Mouse (Mus musculus) kidney, adult 2 months (tissue): ENCODE results near the gene Pkp1. TPM values are rescaled to one million over a fixed set of nuclear protein-coding genes. Genes with fewer than 3 reads are reported as not detected.
A peak's percentile ranks its signal among the peaks of the same experiment; 100 is the strongest.

Source experiments
- DNase-seq: peaks from one replicate; pipeline ENCODE4 v3.0.0; 2021
- H3K27ac ChIP-seq: fragments of 200-500 bp; 2 replicates; pipeline ENCODE4 v1.5.1; 2012; ENCODE audit warnings: low read depth, low read length, control low read depth, inconsistent platforms; ENCODE audit not compliant: insufficient read depth
- H3K27me3 ChIP-seq: fragments of 200-500 bp; replicated peaks from 2 replicates; pipeline ENCODE4 v1.6.1; 2012; ENCODE audit warnings: mild to moderate bottlenecking, moderate library complexity, low read length, inconsistent platforms; ENCODE audit not compliant: control insufficient read depth, insufficient read depth
- H3K36me3 ChIP-seq: fragments of 200-500 bp; 2 replicates; pipeline ENCODE4 v1.6.1; 2012; ENCODE audit warnings: mild to moderate bottlenecking, moderate library complexity, low read length, inconsistent platforms; ENCODE audit not compliant: control insufficient read depth, insufficient read depth
- H3K4me1 ChIP-seq: fragments of 200-500 bp; 2 replicates; pipeline ENCODE4 v1.6.1; 2011; ENCODE audit warnings: low read length; ENCODE audit not compliant: control insufficient read depth, insufficient read depth
- H3K4me3 ChIP-seq: fragments of 200-500 bp; 2 replicates; pipeline ENCODE4 v1.5.1; 2011; ENCODE audit warnings: mild to moderate bottlenecking, low read depth, low read length, control low read depth; ENCODE audit not compliant: insufficient read depth
- CTCF ChIP-seq: fragments of 200-500 bp; conservative IDR thresholded peaks from 2 replicates; pipeline ENCODE4 v1.5.1; 2011; ENCODE audit warnings: low read depth, mild to moderate bottlenecking, control low read depth, low read length, moderate library complexity, mixed read lengths; ENCODE audit not compliant: insufficient read depth, insufficient read length
- POLR2A ChIP-seq: fragments of 200-500 bp; IDR thresholded peaks from one replicate; pipeline ENCODE4 v1.6.1; 2011; ENCODE audit warnings: low read depth, low read length, control low read depth
- WGBS: fragments of 180-500 bp; shearing (Covaris S2); methylation state at CpG from one replicate; pipeline ENCODE4 v1.1.7; 2018; 5-methylcytosine and 5-hydroxymethylcytosine counted together
- polyA plus RNA-seq: library from polyadenylated mRNA; depleted of rRNA; stranded (reverse); fragments of >200 nt; gene quantifications from 2 replicates; pipeline ENCODE4 v1.2.3, GENCODE M21; 2012; rRNA removed

The Pkp1 gene
- polyA plus RNA-seq, 1 experiment = 0.14 TPM

DNA sequence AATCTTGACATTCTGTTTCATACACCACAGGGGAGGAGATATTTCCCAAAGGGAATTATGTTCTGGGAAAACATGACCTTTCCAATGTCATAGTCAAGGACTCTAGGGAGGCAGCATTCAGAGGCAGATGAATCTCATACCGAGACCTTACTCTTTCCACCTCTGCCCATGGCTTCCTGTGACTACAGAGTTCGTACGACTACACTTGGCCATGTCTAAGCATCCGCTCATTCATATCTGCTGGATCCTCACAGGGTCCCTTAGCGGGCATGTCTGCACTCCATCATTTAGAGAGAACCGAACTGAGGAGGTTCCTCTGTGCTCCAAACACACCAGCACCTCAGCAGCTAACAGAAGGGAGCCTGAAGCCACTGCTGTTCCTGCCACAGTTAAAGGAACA is 79.9 kb downstream of the Pkp1 start:
- DNase-seq = no peak
- Histone ChIP-seq H3K27ac (no peak overlapping the region), H3K4me3 (no peak overlapping the region), H3K4me1 (no peaks in the 10 kb centered on the region), H3K27me3 (no peaks in the 10 kb centered on the region), H3K36me3 (no peaks in the 10 kb centered on the region)
- TF ChIP-seq POLR2A = no peak
- no peak for TF ChIP-seq CTCF
- WGBS = 87% methylated on average over 6 of the region's 6 CpGs

DNA sequence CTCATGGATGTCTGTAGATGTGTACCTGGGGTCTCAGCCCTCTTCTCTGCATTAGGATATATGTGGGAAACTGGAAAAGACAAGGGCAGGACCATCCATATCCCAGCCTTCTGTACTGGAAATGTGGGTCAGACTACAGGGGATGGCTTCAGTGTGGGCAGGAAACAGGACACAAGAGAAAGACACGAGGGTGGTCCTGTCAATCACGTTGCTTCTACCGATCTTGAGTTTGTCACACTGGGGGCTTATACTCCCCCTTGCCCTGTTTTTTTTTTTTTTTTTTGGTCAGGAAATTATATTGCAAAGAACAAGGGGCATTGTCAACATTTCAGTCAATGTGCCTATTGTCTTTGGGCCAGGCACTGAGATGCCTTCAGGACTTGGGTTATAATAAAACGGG is 80.4 kb downstream of the Pkp1 start:
- no peak for TF ChIP-seq CTCF
- no peak for TF ChIP-seq POLR2A
- no peaks in the 10 kb centered on the region for H3K36me3 ChIP-seq
- DNase-seq = no peak
- H3K27me3 ChIP-seq = no peaks in the 10 kb centered on the region
- no peak overlapping the region for H3K27ac ChIP-seq
- no peak overlapping the region for H3K4me3 ChIP-seq
- no peaks in the 10 kb centered on the region for H3K4me1 ChIP-seq
- 66% methylated on average over 4 of the region's 4 CpGs for WGBS

DNA sequence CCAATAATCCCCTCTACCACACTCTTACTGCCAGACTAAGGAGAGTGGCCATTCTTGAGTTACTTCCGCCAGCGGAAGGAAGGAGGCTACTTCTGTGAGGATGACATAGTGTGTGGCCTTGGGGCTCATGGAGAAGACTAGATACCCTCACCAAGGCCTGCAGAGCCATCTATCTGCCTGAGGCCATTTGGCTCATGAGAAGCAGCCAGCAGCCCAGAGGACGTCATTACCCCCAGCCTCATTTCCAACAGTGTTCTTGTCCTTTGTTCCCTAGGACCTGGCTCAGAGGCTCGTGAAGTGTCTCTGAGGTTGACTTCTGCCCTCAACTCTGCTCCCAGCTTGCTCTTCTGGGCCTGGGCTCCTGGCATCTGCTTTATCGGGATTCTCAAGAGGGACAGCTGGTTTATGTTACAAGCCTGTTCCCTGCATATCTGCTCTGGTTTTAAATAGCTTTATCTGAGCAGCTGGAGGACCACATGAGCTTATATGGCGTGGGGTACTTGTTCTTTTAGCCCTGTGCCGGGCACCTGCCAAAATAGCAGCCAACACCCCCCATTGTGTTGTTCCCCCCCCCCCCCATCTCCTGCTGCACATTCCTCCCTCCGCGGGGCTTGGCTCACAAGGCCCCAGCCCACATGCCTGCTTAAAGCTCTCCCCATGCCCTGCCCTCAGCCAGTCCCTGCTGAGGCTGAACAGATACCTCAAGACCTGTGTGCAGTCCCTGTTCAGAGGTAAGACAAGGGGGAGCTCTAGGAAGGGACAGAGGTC is 83.1 kb downstream of the Pkp1 start, which contains the start of gene Tnnt2:
Tnnt2 (plus strand) TSS at position 639 of the 768 bp plus-strand sequence.
- no peak within 1 kb of the TSS for H3K4me3 ChIP-seq
- peak; percentile 15 for DNase-seq

DNA sequence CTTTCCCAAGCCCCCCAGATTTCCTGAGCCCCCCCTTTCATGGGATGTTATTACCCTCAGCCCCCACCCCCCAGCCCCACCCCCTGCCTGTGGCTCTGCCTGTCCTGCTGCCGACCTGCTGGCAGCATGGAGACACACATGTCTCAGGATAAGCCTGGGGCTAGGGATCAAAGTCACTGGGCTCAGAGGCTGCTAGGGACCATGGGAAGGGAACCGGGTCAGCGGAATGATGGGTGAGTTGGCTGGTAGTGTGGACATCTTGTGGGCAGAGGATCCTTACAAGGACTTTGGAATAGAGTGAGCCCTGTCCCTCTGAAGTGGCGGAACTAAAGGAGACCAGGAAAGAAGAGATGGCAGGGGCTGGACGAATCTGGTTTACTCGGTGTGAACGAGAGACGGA is 84.0 kb downstream of the Pkp1 start:
- no peak overlapping the region for H3K4me3 ChIP-seq
- DNase-seq = no peak
- WGBS = 73% methylated on average over 8 of the region's 8 CpGs
- TF ChIP-seq CTCF = no peak
- TF ChIP-seq POLR2A = no peak
- H3K27ac ChIP-seq = no peak overlapping the region
- H3K27me3 ChIP-seq = no peaks in the 10 kb centered on the region
- no peaks in the 10 kb centered on the region for H3K36me3 ChIP-seq
- no peaks in the 10 kb centered on the region for H3K4me1 ChIP-seq

More for the DNA sequence above, 83.1 kb downstream of the Pkp1 start, which contains the start of gene Tnnt2:
- TF ChIP-seq CTCF = no peak
- TF ChIP-seq POLR2A = no peak
- H3K4me1 ChIP-seq = no peaks in the 10 kb centered on the region
- no peaks in the 10 kb centered on the region for H3K36me3 ChIP-seq
- WGBS = 52% methylated on average over 9 of the region's 9 CpGs
- H3K27me3 ChIP-seq = no peaks in the 10 kb centered on the region
- no peak within 1 kb of the TSS for H3K27ac ChIP-seq

DNA sequence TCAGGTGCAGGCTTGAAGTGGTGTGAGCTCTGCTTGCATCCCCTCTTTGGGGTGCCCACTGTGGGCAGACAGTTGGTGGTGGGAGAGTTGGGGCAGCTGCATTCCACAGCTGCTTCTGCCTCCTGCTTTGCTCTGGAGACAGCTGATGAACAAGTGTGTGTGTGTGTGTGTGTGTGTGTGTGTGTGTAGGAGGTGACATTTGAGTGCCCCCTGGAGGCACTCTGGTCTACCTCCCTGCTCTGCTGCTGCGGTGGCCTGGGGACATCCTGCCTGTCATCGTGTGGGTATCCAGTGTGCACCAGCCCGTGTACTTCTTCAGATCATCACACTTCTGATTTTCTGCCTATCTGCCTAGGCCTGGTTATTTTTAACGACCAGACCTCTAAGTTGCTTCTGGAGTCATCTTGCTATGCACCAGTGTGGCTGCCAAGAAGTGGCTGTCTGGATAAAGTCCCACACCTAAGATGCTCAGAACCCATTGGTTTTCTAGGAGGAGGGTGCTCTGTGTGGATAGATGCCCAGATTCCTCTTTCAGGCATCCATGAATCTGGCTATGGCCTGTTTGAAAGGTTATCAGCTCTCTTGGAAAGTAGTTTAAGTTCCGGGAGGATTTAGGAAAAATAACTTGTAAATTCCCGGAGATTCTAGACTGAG is 84.7 kb downstream of the Pkp1 start:
- no peaks in the 10 kb centered on the region for H3K4me1 ChIP-seq
- H3K36me3 ChIP-seq = no peaks in the 10 kb centered on the region
- 45% methylated on average over 6 of the region's 6 CpGs for WGBS
- H3K27me3 ChIP-seq = no peaks in the 10 kb centered on the region
- no peak for DNase-seq
- TF ChIP-seq POLR2A (no peak), CTCF (no peak)
- H3K4me3 ChIP-seq = no peak overlapping the region
- H3K27ac ChIP-seq = no peak overlapping the region

DNA sequence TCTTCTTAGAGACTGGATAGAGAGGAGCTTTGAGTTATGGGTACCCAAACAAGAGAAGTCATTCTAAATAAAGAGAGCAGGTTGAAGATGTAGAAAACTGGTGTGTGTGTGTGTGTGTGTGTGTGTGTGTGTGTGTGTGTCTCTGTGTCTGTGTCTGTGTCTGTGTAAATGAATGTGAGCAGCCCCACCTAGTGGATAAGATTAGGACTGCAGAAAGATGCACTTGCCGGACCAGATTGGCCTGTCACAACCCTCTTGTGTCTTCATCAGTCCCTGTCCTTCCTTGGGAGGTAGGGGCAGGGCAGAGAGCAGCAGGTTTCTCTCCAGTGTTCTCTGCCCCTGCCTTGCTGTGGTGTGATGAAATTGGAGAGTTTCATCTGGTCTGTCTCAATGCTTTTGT is 90.1 kb downstream of the Pkp1 start:
- no peaks in the 10 kb centered on the region for H3K36me3 ChIP-seq
- 13% methylated on average over 1 of the region's 1 CpGs for WGBS
- TF ChIP-seq POLR2A (no peak), CTCF (peak; percentile 66)
- H3K27me3 ChIP-seq = no peaks in the 10 kb centered on the region
- H3K4me1 ChIP-seq = no peaks in the 10 kb centered on the region
- H3K4me3 ChIP-seq = no peak overlapping the region
- H3K27ac ChIP-seq = no peak overlapping the region
- peak; percentile 57 for DNase-seq

DNA sequence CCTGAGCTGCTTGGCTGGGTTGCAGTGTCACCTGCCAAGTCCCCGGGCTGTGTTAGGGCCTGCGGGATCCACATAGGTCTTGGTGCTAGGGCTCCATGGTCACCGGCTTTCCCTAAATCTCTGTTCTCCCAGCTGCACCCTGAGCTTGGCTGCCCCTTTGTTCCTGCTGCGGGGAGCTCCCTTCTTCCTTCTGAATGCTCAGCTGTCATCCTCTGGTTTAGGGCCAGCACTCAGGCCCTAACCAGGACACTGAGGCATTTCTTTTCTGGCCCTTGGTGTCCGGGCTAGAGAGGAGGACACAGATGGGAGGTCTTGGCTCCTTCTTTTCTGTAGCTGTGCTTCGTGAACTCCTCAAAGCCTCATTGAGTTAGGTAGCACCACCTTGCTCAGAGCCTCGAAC is 97.2 kb downstream of the Pkp1 start:
- H3K4me1 ChIP-seq = peaks cover 20% of the 10 kb centered on the region; the same call in 1 of the 2 replicates
- no peak overlapping the region for H3K27ac ChIP-seq
- H3K36me3 ChIP-seq = no peaks in the 10 kb centered on the region
- H3K4me3 ChIP-seq = no peak overlapping the region
- 60% methylated on average over 7 of the region's 7 CpGs for WGBS
- no peak for TF ChIP-seq POLR2A
- no peak for TF ChIP-seq CTCF
- peak; percentile 15 for DNase-seq
- H3K27me3 ChIP-seq = no peaks in the 10 kb centered on the region

Other genes starting within 250 kb of the Pkp1 start
- gene Csrp1, start 199.1 kb downstream of the Pkp1 start, polyA plus RNA-seq = 122 and 124 TPM in 2 replicates
- 37.2 and 40.0 TPM in 2 replicates for gene Phlda3, start 153.1 kb downstream of the Pkp1 start, polyA plus RNA-seq
- gene Tnni1, start 139.8 kb downstream of the Pkp1 start, polyA plus RNA-seq = 5.8 TPM in 1 of 2 replicates, not detected in the other
- 114 and 145 TPM in 2 replicates for gene Lad1, start 100.6 kb downstream of the Pkp1 start, polyA plus RNA-seq
- 0.44 and 1.0 TPM in 2 replicates for gene Tnnt2, start 82.9 kb downstream of the Pkp1 start, polyA plus RNA-seq
- gene Igfn1, start 87.1 kb upstream of the Pkp1 start, polyA plus RNA-seq = 0.61 and 0.78 TPM in 2 replicates
- gene Tmem9, start 88.9 kb upstream of the Pkp1 start, polyA plus RNA-seq = 139 and 160 TPM in 2 replicates
- not detected in 2 replicates for gene Ascl5, start 131.6 kb upstream of the Pkp1 start, polyA plus RNA-seq
- gene Cacna1s, start 133.5 kb upstream of the Pkp1 start, polyA plus RNA-seq = 0.12 and 4.3 TPM in 2 replicates
- gene Kif21b, start 212.2 kb upstream of the Pkp1 start, polyA plus RNA-seq = 1.3 and 4.2 TPM in 2 replicates